Mouse (Mus musculus) ES-E14 (cell line): ENCODE results near the gene Ttbk1.

ENCODE experiments used
- CHD2 ChIP-seq: IDR thresholded peaks from 2 replicates; pipeline ENCODE4 v1.6.1; 2014; ENCODE audit warnings: mild to moderate bottlenecking, low read depth, low read length, inconsistent platforms
- HCFC1 ChIP-seq: IDR thresholded peaks from 2 replicates; pipeline ENCODE4 v1.6.1; 2012; ENCODE audit warnings: low read length, inconsistent platforms, borderline replicate concordance; ENCODE audit not compliant: insufficient read depth
- MAFK ChIP-seq: IDR thresholded peaks from 2 replicates; pipeline ENCODE4 v1.6.1; 2014; ENCODE audit warnings: mild to moderate bottlenecking, low read depth, low read length, inconsistent platforms; ENCODE audit not compliant: insufficient read depth
- ZC3H11A ChIP-seq: IDR thresholded peaks from 2 replicates; pipeline ENCODE4 v1.6.1; 2012; ENCODE audit warnings: low read depth, mild to moderate bottlenecking, inconsistent platforms, low read length, borderline replicate concordance
- ZNF384 ChIP-seq: IDR thresholded peaks from 2 replicates; pipeline ENCODE4 v1.6.1; 2012; ENCODE audit warnings: low read depth, low read length, inconsistent platforms

DNA sequence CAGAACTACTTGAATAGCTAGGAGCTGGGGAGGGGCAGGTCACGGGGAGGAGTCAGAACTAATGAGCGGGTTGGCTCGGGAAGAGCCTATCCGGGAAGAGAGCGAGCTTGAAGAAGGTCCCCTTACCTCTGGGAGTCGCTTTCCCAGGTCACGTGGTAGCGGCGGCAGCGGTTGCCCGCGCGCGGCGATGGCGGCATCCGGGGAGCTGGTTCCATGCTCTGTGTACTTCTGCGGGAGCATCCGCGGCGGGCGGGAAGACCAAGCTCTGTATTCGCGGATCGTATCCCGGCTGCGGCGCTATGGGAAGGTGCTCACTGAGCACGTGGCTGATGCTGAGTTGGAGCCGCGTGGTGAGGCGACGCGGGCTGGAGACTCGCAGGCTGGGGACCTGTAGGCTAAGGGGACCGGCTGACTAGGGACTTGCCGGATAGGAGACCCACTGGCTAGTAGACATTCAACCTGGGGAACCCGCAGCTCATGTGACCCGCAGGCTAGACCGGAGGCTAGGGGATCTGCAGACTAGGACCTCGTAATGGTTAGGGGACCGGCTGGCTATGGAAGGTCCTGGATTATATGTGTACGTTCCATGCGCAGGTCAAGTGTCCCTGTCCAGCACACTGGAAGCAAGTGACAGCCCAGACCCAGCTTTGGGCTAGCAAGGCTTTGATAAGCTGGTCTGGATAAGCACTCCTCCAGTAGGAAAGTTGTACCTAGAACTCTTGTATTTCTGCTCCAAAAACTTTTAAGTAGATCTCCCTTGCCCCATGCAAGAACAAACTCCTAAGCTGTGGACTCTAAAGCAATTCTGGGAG lies 9.4 kb upstream of the Ttbk1 start, which contains the start of gene Dnph1:
- no peak for TF ChIP-seq MAFK
- TF ChIP-seq ZC3H11A, result no peak
- TF ChIP-seq ZNF384, result no peak
- no peak for TF ChIP-seq CHD2
- TF ChIP-seq HCFC1, result no peak
